Mouse (Mus musculus): ENCODE data around the gene Ipcef1. TPM values are rescaled to one million over a fixed set of nuclear protein-coding genes. Genes with fewer than 3 reads are reported as not detected.

The Ipcef1 gene
- polyA plus RNA-seq, 1 experiment from 2014 or later = 2.9 TPM

- 72% methylated on average over 2 of the region's 2 CpGs for WGBS
- Histone ChIP-seq H3K36me3 (ENCODE audit: control insufficient read depth, insufficient read depth, low read length) (no peaks in the 10 kb centered on the region), H3K9ac (ENCODE audit: low read depth, low read length) (no peak overlapping the region), H3K27me3 (replicated peaks; ENCODE audit: control insufficient read depth, insufficient read depth, low read length) (no peaks in the 10 kb centered on the region), H3K9me3 (ENCODE audit: control insufficient read depth, low read length) (no peaks in the 10 kb centered on the region), H3K4me1 (ENCODE audit: control insufficient read depth, insufficient read depth, low read depth, low read length) (no peaks in the 10 kb centered on the region), H3K27ac (ENCODE audit: low read depth, low read length) (no peak overlapping the region), H3K4me3 (ENCODE audit: low read length) (no peak overlapping the region), H3K4me2 (ENCODE audit: low read length) (no peak overlapping the region)
- ATAC-seq = no peak
These were observed 203.4 kb downstream of the Ipcef1 start for GRCm38 (mm10) chr10:6848834-6849233.

- H3K27ac ChIP-seq (ENCODE audit: low read depth, low read length) = no peak overlapping the region
- no peak overlapping the region for H3K4me3 ChIP-seq (ENCODE audit: low read length)
- 51% methylated on average over 7 of the region's 7 CpGs for WGBS
- ATAC-seq = peak; percentile 40; the same call in 1 of the 2 replicates
- no peak overlapping the region for H3K4me2 ChIP-seq (ENCODE audit: low read length)
- no peaks in the 10 kb centered on the region for H3K27me3 ChIP-seq (replicated peaks; ENCODE audit: control insufficient read depth, insufficient read depth, low read length)
- H3K4me1 ChIP-seq (ENCODE audit: control insufficient read depth, insufficient read depth, low read depth, low read length) = no peaks in the 10 kb centered on the region
- no peaks in the 10 kb centered on the region for H3K36me3 ChIP-seq (ENCODE audit: control insufficient read depth, insufficient read depth, low read length)
- H3K9me3 ChIP-seq (ENCODE audit: control insufficient read depth, low read length) = no peaks in the 10 kb centered on the region
- H3K9ac ChIP-seq (ENCODE audit: low read depth, low read length) = no peak overlapping the region
These were observed 204.0 kb downstream of the Ipcef1 start for GRCm38 (mm10) chr10:6848162-6848754.

DNA sequence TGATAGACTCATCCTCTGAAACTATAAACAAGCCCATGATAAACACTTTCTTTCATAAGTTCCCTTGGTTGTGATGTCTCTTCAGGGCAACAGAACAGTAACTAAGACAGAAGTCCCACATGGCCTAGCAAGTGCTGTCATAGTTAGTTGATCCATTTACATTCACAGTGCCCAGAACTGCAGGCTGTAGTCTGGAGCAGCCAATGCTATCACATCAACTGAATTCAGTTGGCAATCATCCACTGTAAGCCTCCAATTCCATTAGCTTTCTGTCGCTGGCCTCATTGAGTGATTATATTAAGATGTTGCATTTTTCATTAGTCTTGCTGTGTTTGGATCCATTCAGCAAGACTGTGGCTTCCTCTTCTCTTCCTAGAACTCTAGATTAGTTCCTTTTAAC is 206.0 kb downstream of the Ipcef1 start:
- ATAC-seq = peak; percentile 54

DNA sequence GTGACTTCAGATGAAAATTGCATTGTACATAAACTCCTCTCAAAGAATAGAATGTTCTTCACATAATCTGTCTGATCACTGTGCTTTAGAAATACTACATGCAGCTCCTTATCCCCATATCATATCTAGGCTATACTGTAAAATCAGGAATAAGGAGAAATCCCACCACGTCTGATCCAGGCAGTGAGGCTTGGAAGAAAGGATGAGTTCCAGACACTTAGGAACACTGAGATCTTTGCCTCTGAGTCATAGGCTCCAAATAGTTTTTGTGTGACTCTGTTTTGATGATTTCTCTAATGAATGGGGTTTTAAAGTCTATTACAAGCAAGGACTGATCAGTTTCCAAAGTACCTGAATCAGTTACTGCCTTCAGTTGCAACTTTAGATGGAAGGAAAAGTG is 210.1 kb downstream of the Ipcef1 start:
- no peak for ATAC-seq
- Histone ChIP-seq H3K9me3 (ENCODE audit: control insufficient read depth, low read length) (no peaks in the 10 kb centered on the region), H3K27me3 (replicated peaks; ENCODE audit: control insufficient read depth, insufficient read depth, low read length) (no peaks in the 10 kb centered on the region), H3K27ac (ENCODE audit: low read depth, low read length) (no peak overlapping the region), H3K9ac (ENCODE audit: low read depth, low read length) (no peak overlapping the region), H3K36me3 (ENCODE audit: control insufficient read depth, insufficient read depth, low read length) (no peaks in the 10 kb centered on the region), H3K4me1 (ENCODE audit: control insufficient read depth, insufficient read depth, low read depth, low read length) (no peaks in the 10 kb centered on the region), H3K4me2 (ENCODE audit: low read length) (no peak overlapping the region), H3K4me3 (ENCODE audit: low read length) (no peak overlapping the region)
- WGBS = 88% methylated on average over 1 of the region's 1 CpGs

More for the DNA sequence above, 206.0 kb downstream of the Ipcef1 start:
- Histone ChIP-seq H3K4me2 (ENCODE audit: low read length) (no peak overlapping the region), H3K9ac (ENCODE audit: low read depth, low read length) (no peak overlapping the region), H3K9me3 (ENCODE audit: control insufficient read depth, low read length) (no peaks in the 10 kb centered on the region), H3K36me3 (ENCODE audit: control insufficient read depth, insufficient read depth, low read length) (no peaks in the 10 kb centered on the region), H3K27me3 (replicated peaks; ENCODE audit: control insufficient read depth, insufficient read depth, low read length) (no peaks in the 10 kb centered on the region), H3K4me3 (ENCODE audit: low read length) (no peak overlapping the region), H3K27ac (ENCODE audit: low read depth, low read length) (no peak overlapping the region), H3K4me1 (ENCODE audit: control insufficient read depth, insufficient read depth, low read depth, low read length) (no peaks in the 10 kb centered on the region)
- WGBS = 50% methylated on average over 1 of the region's 1 CpGs

Other genes starting within 250 kb of the Ipcef1 start
- 3.7 and 4.2 TPM in 2 replicates for gene Cnksr3, start 159.8 kb upstream of the Ipcef1 start, polyA plus RNA-seq (2015; fragmentation: Nextera tagmentation; extraction: Ambion mirVana)

Data from hindbrain, embryonic 16.5 days (tissue).